Mouse (Mus musculus) embryonic facial prominence, embryonic 10.5 days (tissue): ENCODE data around the gene Trpc4. TPM values are rescaled to one million over a fixed set of nuclear protein-coding genes. Genes with fewer than 3 reads are reported as not detected.

ENCODE experiments used
- DNase-seq: peaks from one replicate; pipeline ENCODE4 v3.0.0-alpha.2; 2017; ENCODE audit warnings: low spot score
- H3K27ac ChIP-seq: fragments of 300-500 bp; sonication (generic); replicated peaks from 2 replicates; pipeline ENCODE4 v1.5.1; 2016; ENCODE audit warnings: mild to moderate bottlenecking
- H3K27me3 ChIP-seq: fragments of 300-500 bp; sonication (generic); replicated peaks from 2 replicates; pipeline ENCODE4 v1.6.1; 2016; ENCODE audit warnings: low read depth, mild to moderate bottlenecking; ENCODE audit not compliant: poor library complexity, severe bottlenecking
- H3K36me3 ChIP-seq: fragments of 300-500 bp; sonication (generic); replicated peaks from 2 replicates; pipeline ENCODE4 v1.6.1; 2016; ENCODE audit warnings: mild to moderate bottlenecking, moderate library complexity
- H3K4me1 ChIP-seq: fragments of 300-500 bp; sonication (generic); 2 replicates; pipeline ENCODE4 v1.6.1; 2016
- H3K4me3 ChIP-seq: fragments of 300-500 bp; sonication (generic); 2 replicates; pipeline ENCODE4 v1.5.1; 2016; ENCODE audit warnings: mild to moderate bottlenecking, moderate library complexity
- H3K9me3 ChIP-seq: fragments of 300-500 bp; sonication (generic); 2 replicates; pipeline ENCODE4 v1.6.1; 2016; ENCODE audit warnings: mild to moderate bottlenecking
- WGBS: fragments of 180-500 bp; shearing (Covaris S2); methylation state at CpG from one replicate; pipeline ENCODE4 v1.1.7; 2016; 5-methylcytosine and 5-hydroxymethylcytosine counted together
- polyA plus RNA-seq: library from polyadenylated mRNA; unstranded; fragments of >200 nt; fragmentation: Nextera tagmentation; extraction: Ambion mirVana; gene quantifications from 2 replicates; pipeline ENCODE4 v1.2.1, GENCODE M21; 2016

Gene Trpc4
- polyA plus RNA-seq, 1 experiment from 2014 or later, result 0.59 TPM

GRCm38 (mm10) chr3:54211441-54211840 lies 55.6 kb downstream of the Trpc4 start:
- 97% methylated on average over 1 of the region's 1 CpGs for WGBS

GRCm38 (mm10) chr3:54222549-54222948 lies 66.7 kb downstream of the Trpc4 start:
- H3K27ac ChIP-seq, result no peak overlapping the region
- no peaks in the 10 kb centered on the region for H3K36me3 ChIP-seq
- H3K4me1 ChIP-seq, result no peaks in the 10 kb centered on the region; the same call in 1 of the 2 replicates
- DNase-seq, result no peak
- WGBS, result 84% methylated on average over 8 of the region's 8 CpGs
- H3K4me3 ChIP-seq, result no peak overlapping the region
- no peaks in the 10 kb centered on the region for H3K27me3 ChIP-seq
- no peaks in the 10 kb centered on the region for H3K9me3 ChIP-seq

More at GRCm38 (mm10) chr3:54211441-54211840, 55.6 kb downstream of the Trpc4 start:
- H3K4me1 ChIP-seq, result no peaks in the 10 kb centered on the region
- no peak for DNase-seq
- H3K36me3 ChIP-seq, result no peaks in the 10 kb centered on the region
- H3K27ac ChIP-seq, result no peak overlapping the region
- H3K9me3 ChIP-seq, result no peaks in the 10 kb centered on the region
- H3K4me3 ChIP-seq, result no peak overlapping the region
- H3K27me3 ChIP-seq, result no peaks in the 10 kb centered on the region

- no peak for DNase-seq
- Histone ChIP-seq H3K4me3 (no peak overlapping the region), H3K4me1 (peaks cover 3% of the 10 kb centered on the region; the same call in 1 of the 2 replicates), H3K27me3 (no peaks in the 10 kb centered on the region), H3K9me3 (no peaks in the 10 kb centered on the region), H3K36me3 (no peaks in the 10 kb centered on the region), H3K27ac (no peak overlapping the region)
- 56% methylated on average over 4 of the region's 4 CpGs for WGBS
These were observed 72.6 kb downstream of the Trpc4 start for GRCm38 (mm10) chr3:54228463-54228862.

GRCm38 (mm10) chr3:54238891-54239290 lies 83.1 kb downstream of the Trpc4 start:
- Histone ChIP-seq H3K36me3 (no peaks in the 10 kb centered on the region), H3K27me3 (no peaks in the 10 kb centered on the region), H3K9me3 (no peaks in the 10 kb centered on the region), H3K4me1 (no peaks in the 10 kb centered on the region), H3K27ac (no peak overlapping the region), H3K4me3 (no peak overlapping the region)
- DNase-seq, result no peak
- WGBS, result 82% methylated on average over 5 of the region's 5 CpGs

- Histone ChIP-seq H3K4me3 (no peak overlapping the region), H3K36me3 (no peaks in the 10 kb centered on the region), H3K9me3 (no peaks in the 10 kb centered on the region), H3K27me3 (no peaks in the 10 kb centered on the region), H3K4me1 (no peaks in the 10 kb centered on the region), H3K27ac (no peak overlapping the region)
- DNase-seq, result no peak
- WGBS, result 90% methylated on average over 7 of the region's 7 CpGs
These were observed 83.6 kb downstream of the Trpc4 start for GRCm38 (mm10) chr3:54239426-54239825.

- H3K27me3 ChIP-seq, result no peaks in the 10 kb centered on the region
- no peak for DNase-seq
- H3K4me1 ChIP-seq, result no peaks in the 10 kb centered on the region
- 81% methylated on average over 1 of the region's 1 CpGs for WGBS
- no peaks in the 10 kb centered on the region for H3K36me3 ChIP-seq
- no peak overlapping the region for H3K27ac ChIP-seq
- H3K9me3 ChIP-seq, result no peaks in the 10 kb centered on the region
- no peak overlapping the region for H3K4me3 ChIP-seq
These were observed 87.3 kb downstream of the Trpc4 start for GRCm38 (mm10) chr3:54243136-54243535.

GRCm38 (mm10) chr3:54244729-54245465 lies 89.1 kb downstream of the Trpc4 start:
- no peaks in the 10 kb centered on the region for H3K4me1 ChIP-seq
- H3K9me3 ChIP-seq, result no peaks in the 10 kb centered on the region
- WGBS, result 87% methylated on average over 4 of the region's 4 CpGs
- H3K36me3 ChIP-seq, result no peaks in the 10 kb centered on the region
- H3K27me3 ChIP-seq, result no peaks in the 10 kb centered on the region
- H3K27ac ChIP-seq, result no peak overlapping the region
- no peak overlapping the region for H3K4me3 ChIP-seq
- no peak for DNase-seq

- H3K9me3 ChIP-seq, result no peaks in the 10 kb centered on the region
- 79% methylated on average over 2 of the region's 2 CpGs for WGBS
- H3K4me3 ChIP-seq, result no peak overlapping the region
- H3K27ac ChIP-seq, result no peak overlapping the region
- no peak for DNase-seq
- H3K36me3 ChIP-seq, result no peaks in the 10 kb centered on the region
- H3K27me3 ChIP-seq, result no peaks in the 10 kb centered on the region
- no peaks in the 10 kb centered on the region for H3K4me1 ChIP-seq
These were observed 90.6 kb downstream of the Trpc4 start for GRCm38 (mm10) chr3:54246416-54246815.

GRCm38 (mm10) chr3:54249311-54249710 lies 93.5 kb downstream of the Trpc4 start:
- 86% methylated on average over 6 of the region's 6 CpGs for WGBS
- H3K4me3 ChIP-seq, result no peak overlapping the region
- H3K9me3 ChIP-seq, result no peaks in the 10 kb centered on the region
- H3K4me1 ChIP-seq, result no peaks in the 10 kb centered on the region
- H3K36me3 ChIP-seq, result no peaks in the 10 kb centered on the region
- no peak for DNase-seq
- no peak overlapping the region for H3K27ac ChIP-seq
- H3K27me3 ChIP-seq, result no peaks in the 10 kb centered on the region

- no peaks in the 10 kb centered on the region for H3K27me3 ChIP-seq
These were observed 111.1 kb downstream of the Trpc4 start for GRCm38 (mm10) chr3:54266943-54267342.

GRCm38 (mm10) chr3:54269180-54269579 lies 113.3 kb downstream of the Trpc4 start:
- no peak overlapping the region for H3K4me3 ChIP-seq
- H3K4me1 ChIP-seq, result no peaks in the 10 kb centered on the region
- H3K9me3 ChIP-seq, result no peaks in the 10 kb centered on the region
- DNase-seq, result no peak
- no peaks in the 10 kb centered on the region for H3K36me3 ChIP-seq
- H3K27ac ChIP-seq, result no peak overlapping the region
- no peaks in the 10 kb centered on the region for H3K27me3 ChIP-seq
- 91% methylated on average over 6 of the region's 6 CpGs for WGBS

More at GRCm38 (mm10) chr3:54266943-54267342, 111.1 kb downstream of the Trpc4 start:
- no peaks in the 10 kb centered on the region for H3K36me3 ChIP-seq
- H3K4me1 ChIP-seq, result no peaks in the 10 kb centered on the region
- no peak overlapping the region for H3K27ac ChIP-seq
- H3K9me3 ChIP-seq, result no peaks in the 10 kb centered on the region
- no peak for DNase-seq
- H3K4me3 ChIP-seq, result no peak overlapping the region
- 85% methylated on average over 1 of the region's 1 CpGs for WGBS

- H3K27me3 ChIP-seq, result no peaks in the 10 kb centered on the region
- H3K4me3 ChIP-seq, result no peak overlapping the region
- H3K27ac ChIP-seq, result no peak overlapping the region
- H3K9me3 ChIP-seq, result no peaks in the 10 kb centered on the region
- no peaks in the 10 kb centered on the region for H3K36me3 ChIP-seq
- no peaks in the 10 kb centered on the region for H3K4me1 ChIP-seq
- DNase-seq, result no peak
- WGBS, result 79% methylated on average over 7 of the region's 7 CpGs
These were observed 118.8 kb downstream of the Trpc4 start for GRCm38 (mm10) chr3:54274651-54275050.

GRCm38 (mm10) chr3:54289731-54290130 lies 133.9 kb downstream of the Trpc4 start:
- Histone ChIP-seq H3K4me1 (peaks cover 7% of the 10 kb centered on the region; the same call in 1 of the 2 replicates), H3K27me3 (no peaks in the 10 kb centered on the region), H3K4me3 (no peak overlapping the region), H3K27ac (no peak overlapping the region), H3K9me3 (no peaks in the 10 kb centered on the region), H3K36me3 (no peaks in the 10 kb centered on the region)
- DNase-seq, result no peak
- WGBS, result 44% methylated on average over 3 of the region's 3 CpGs
